Mouse (Mus musculus): ENCODE results near the gene Cacna1e. TPM values are rescaled to one million over a fixed set of nuclear protein-coding genes. Genes with fewer than 3 reads are reported as not detected.

Cacna1e gene
- polyA plus RNA-seq, 1 experiment from 2014 or later: 0.19 TPM

GRCm38 (mm10) chr1:154418278-154418677, 466.0 kb downstream of the Cacna1e start:
- ATAC-seq: no peak
- Histone ChIP-seq H3K9ac (replicated peaks; ENCODE audit: low read depth) (no peak overlapping the region), H3K27ac (ENCODE audit: low read length) (no peak overlapping the region), H3K27me3 (replicated peaks; ENCODE audit: insufficient read depth, low read length) (no peaks in the 10 kb centered on the region), H3K9me3 (ENCODE audit: low read length) (no peaks in the 10 kb centered on the region), H3K4me2 (replicated peaks; ENCODE audit: low read depth, low read length) (no peak overlapping the region), H3K36me3 (ENCODE audit: insufficient read depth, low read length) (no peaks in the 10 kb centered on the region), H3K4me3 (ENCODE audit: low read depth, low read length) (no peak overlapping the region), H3K4me1 (ENCODE audit: insufficient read depth, low read depth, low read length) (no peaks in the 10 kb centered on the region)
- TF ChIP-seq EP300 (IDR thresholded peaks at IDR 0.05) (no peak), CTCF (IDR thresholded peaks at IDR 0.05) (no peak)
- DNase-seq (ENCODE audit: low spot score): no peak
- 55% methylated on average over 5 of the region's 5 CpGs for WGBS

- 46% methylated on average over 20 of the region's 20 CpGs for WGBS
- Histone ChIP-seq H3K4me1 (ENCODE audit: insufficient read depth, low read depth, low read length) (no peaks in the 10 kb centered on the region), H3K4me2 (replicated peaks; ENCODE audit: low read depth, low read length) (no peak overlapping the region), H3K36me3 (ENCODE audit: insufficient read depth, low read length) (no peaks in the 10 kb centered on the region), H3K9me3 (ENCODE audit: low read length) (no peaks in the 10 kb centered on the region), H3K27me3 (replicated peaks; ENCODE audit: insufficient read depth, low read length) (no peaks in the 10 kb centered on the region), H3K4me3 (ENCODE audit: low read depth, low read length) (no peak overlapping the region), H3K27ac (ENCODE audit: low read length) (no peak overlapping the region), H3K9ac (replicated peaks; ENCODE audit: low read depth) (no peak overlapping the region)
- DNase-seq (ENCODE audit: low spot score) (no peak), ATAC-seq (no peak; the same call in 1 of the 2 replicates)
- no peak for TF ChIP-seq EP300 (IDR thresholded peaks at IDR 0.05)
- TF ChIP-seq CTCF (IDR thresholded peaks at IDR 0.05): no peak
Observed at GRCm38 (mm10) chr1:154416384-154417155, 467.7 kb downstream of the Cacna1e start.

GRCm38 (mm10) chr1:154415826-154416225, 468.5 kb downstream of the Cacna1e start:
- WGBS: 71% methylated on average over 10 of the region's 10 CpGs
- H3K36me3 ChIP-seq (ENCODE audit: insufficient read depth, low read length): no peaks in the 10 kb centered on the region
- H3K27ac ChIP-seq (ENCODE audit: low read length): no peak overlapping the region
- H3K4me3 ChIP-seq (ENCODE audit: low read depth, low read length): no peak overlapping the region
- peak; percentile 38 for ATAC-seq
- no peak overlapping the region for H3K4me2 ChIP-seq (replicated peaks; ENCODE audit: low read depth, low read length)
- H3K9me3 ChIP-seq (ENCODE audit: low read length): no peaks in the 10 kb centered on the region
- no peak overlapping the region for H3K9ac ChIP-seq (replicated peaks; ENCODE audit: low read depth)
- H3K27me3 ChIP-seq (replicated peaks; ENCODE audit: insufficient read depth, low read length): no peaks in the 10 kb centered on the region
- H3K4me1 ChIP-seq (ENCODE audit: insufficient read depth, low read depth, low read length): no peaks in the 10 kb centered on the region
- no peak for DNase-seq (ENCODE audit: low spot score)
- TF ChIP-seq EP300 (IDR thresholded peaks at IDR 0.05): no peak
- TF ChIP-seq CTCF (IDR thresholded peaks at IDR 0.05): no peak

GRCm38 (mm10) chr1:154413138-154413537, 471.2 kb downstream of the Cacna1e start:
- Histone ChIP-seq H3K36me3 (ENCODE audit: insufficient read depth, low read length) (no peaks in the 10 kb centered on the region), H3K27me3 (replicated peaks; ENCODE audit: insufficient read depth, low read length) (no peaks in the 10 kb centered on the region), H3K4me2 (replicated peaks; ENCODE audit: low read depth, low read length) (no peak overlapping the region), H3K9ac (replicated peaks; ENCODE audit: low read depth) (no peak overlapping the region), H3K4me3 (ENCODE audit: low read depth, low read length) (no peak overlapping the region), H3K4me1 (ENCODE audit: insufficient read depth, low read depth, low read length) (no peaks in the 10 kb centered on the region), H3K9me3 (ENCODE audit: low read length) (no peaks in the 10 kb centered on the region), H3K27ac (ENCODE audit: low read length) (no peak overlapping the region)
- no peak for ATAC-seq
- no peak for TF ChIP-seq EP300 (IDR thresholded peaks at IDR 0.05)
- no peak for TF ChIP-seq CTCF (IDR thresholded peaks at IDR 0.05)
- no peak for DNase-seq (ENCODE audit: low spot score)
- 52% methylated on average over 3 of the region's 3 CpGs for WGBS

GRCm38 (mm10) chr1:154409051-154409450, 475.2 kb downstream of the Cacna1e start:
- H3K4me2 ChIP-seq (replicated peaks; ENCODE audit: low read depth, low read length): no peak overlapping the region
- no peaks in the 10 kb centered on the region for H3K9me3 ChIP-seq (ENCODE audit: low read length)
- H3K27ac ChIP-seq (ENCODE audit: low read length): no peak overlapping the region
- H3K27me3 ChIP-seq (replicated peaks; ENCODE audit: insufficient read depth, low read length): no peaks in the 10 kb centered on the region
- DNase-seq (ENCODE audit: low spot score) (no peak), ATAC-seq (no peak)
- H3K4me1 ChIP-seq (ENCODE audit: insufficient read depth, low read depth, low read length): no peaks in the 10 kb centered on the region
- H3K36me3 ChIP-seq (ENCODE audit: insufficient read depth, low read length): no peaks in the 10 kb centered on the region
- H3K4me3 ChIP-seq (ENCODE audit: low read depth, low read length): no peak overlapping the region
- no peak overlapping the region for H3K9ac ChIP-seq (replicated peaks; ENCODE audit: low read depth)
- TF ChIP-seq CTCF (IDR thresholded peaks at IDR 0.05) (no peak), EP300 (IDR thresholded peaks at IDR 0.05) (no peak)
- WGBS: 73% methylated on average over 2 of the region's 2 CpGs

GRCm38 (mm10) chr1:154391979-154392378, 492.3 kb downstream of the Cacna1e start:
- no peaks in the 10 kb centered on the region for H3K27me3 ChIP-seq (replicated peaks; ENCODE audit: insufficient read depth, low read length)
- H3K4me3 ChIP-seq (ENCODE audit: low read depth, low read length): no peak overlapping the region
- no peaks in the 10 kb centered on the region for H3K9me3 ChIP-seq (ENCODE audit: low read length)
- TF ChIP-seq CTCF (IDR thresholded peaks at IDR 0.05) (no peak), EP300 (IDR thresholded peaks at IDR 0.05) (no peak)
- no peak overlapping the region for H3K27ac ChIP-seq (ENCODE audit: low read length)
- no peak for ATAC-seq
- H3K36me3 ChIP-seq (ENCODE audit: insufficient read depth, low read length): no peaks in the 10 kb centered on the region
- DNase-seq (ENCODE audit: low spot score): no peak
- no peak overlapping the region for H3K9ac ChIP-seq (replicated peaks; ENCODE audit: low read depth)
- H3K4me2 ChIP-seq (replicated peaks; ENCODE audit: low read depth, low read length): no peak overlapping the region
- WGBS: 80% methylated on average over 6 of the region's 6 CpGs
- H3K4me1 ChIP-seq (ENCODE audit: insufficient read depth, low read depth, low read length): no peaks in the 10 kb centered on the region

Other genes starting within 250 kb of the Cacna1e start
- gene Ier5, start 215.1 kb upstream of the Cacna1e start, polyA plus RNA-seq (2015; fragmentation: Nextera tagmentation; extraction: Ambion mirVana): 10.9 and 15.3 TPM in 2 replicates

All from lung, postnatal 0 days (tissue).